Mouse (Mus musculus) adrenal gland, postnatal 0 days (tissue): ENCODE measurements around the gene Cxcr4. TPM values are rescaled to one million over a fixed set of nuclear protein-coding genes. Genes with fewer than 3 reads are reported as not detected.

Experiments used
- polyA plus RNA-seq: library from polyadenylated mRNA; unstranded; fragments of >200 nt; fragmentation: Nextera tagmentation; extraction: Ambion mirVana; gene quantifications from 2 replicates; pipeline ENCODE4 v1.2.1, GENCODE M21; 2015

Cxcr4 gene
- 7.7 and 7.9 TPM in 2 replicates for polyA plus RNA-seq

DNA sequence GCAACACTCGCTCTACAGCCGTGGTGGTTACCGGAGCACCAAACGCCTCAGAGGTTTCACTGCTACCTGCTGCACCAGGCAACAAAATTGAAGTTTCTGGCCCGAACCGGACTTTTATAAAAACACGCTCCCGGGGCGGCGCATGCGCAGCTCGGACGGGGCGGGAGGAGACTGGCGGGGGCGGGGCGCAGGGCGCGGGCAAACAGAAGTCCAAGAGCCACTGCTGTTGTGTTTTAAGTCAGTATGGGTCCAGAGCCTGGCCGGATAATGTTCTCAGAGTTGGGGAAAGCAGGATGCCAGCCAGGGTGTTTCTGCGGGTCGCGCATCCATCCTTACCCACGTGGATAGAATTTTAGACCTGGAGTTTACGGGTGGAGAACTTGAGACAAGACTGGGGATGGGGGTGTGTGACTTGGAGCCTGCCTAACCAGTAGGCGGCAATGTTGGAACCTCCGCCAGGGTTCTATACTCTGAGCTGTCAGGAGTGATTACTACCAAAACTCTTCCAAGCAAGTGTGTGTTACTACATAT is at the start of gene Cxcr4:
Gene Cxcr4 (minus strand): TSS at position 83 of the 531 bp plus-strand sequence.

Other genes with a start within 250 kb of the Cxcr4 start
- 63.3 and 99.2 TPM in 2 replicates for gene Mcm6, start 232.6 kb downstream of the Cxcr4 start, polyA plus RNA-seq
- gene Dars, start 174.9 kb downstream of the Cxcr4 start, polyA plus RNA-seq, result 134 and 182 TPM in 2 replicates